Mouse (Mus musculus) midbrain, postnatal 0 days (tissue): ENCODE data around the gene Gm20388. TPM values are rescaled to one million over a fixed set of nuclear protein-coding genes. Genes with fewer than 3 reads are reported as not detected.

ENCODE experiments used
- ATAC-seq: fragments of 200-750 bp; cut with Nextera tagmentation; 2 replicates; pipeline ENCODE4 v1.8.0; 2017; ENCODE audit warnings: moderate number of reproducible peaks, mild to moderate bottlenecking, moderate TSS enrichment, moderate library complexity; ENCODE audit not compliant: low FRiP score
- DNase-seq: peaks from one replicate; pipeline ENCODE4 v3.0.0-alpha.2; 2015; ENCODE audit warnings: low spot score
- H3K27ac ChIP-seq: fragments of 300-500 bp; sonication (generic); 2 replicates; pipeline ENCODE4 v1.5.1; 2014; ENCODE audit warnings: low read depth, mild to moderate bottlenecking, low read length, mixed read lengths
- H3K27me3 ChIP-seq: fragments of 300-500 bp; sonication (generic); 2 replicates; pipeline ENCODE4 v1.6.1; 2014; ENCODE audit warnings: low read length, control low read depth, mixed read lengths; ENCODE audit not compliant: insufficient read depth
- H3K36me3 ChIP-seq: fragments of 300-500 bp; sonication (generic); 2 replicates; pipeline ENCODE4 v1.6.1; 2014; ENCODE audit warnings: low read length, control low read depth, mixed read lengths; ENCODE audit not compliant: insufficient read depth
- H3K4me1 ChIP-seq: fragments of 300-500 bp; sonication (generic); 2 replicates; pipeline ENCODE4 v1.6.1; 2014; ENCODE audit warnings: mild to moderate bottlenecking, control low read depth, antibody characterized with exemption, low read length, mixed read lengths; ENCODE audit not compliant: insufficient read depth
- H3K4me2 ChIP-seq: fragments of 300-500 bp; sonication (generic); 2 replicates; pipeline ENCODE4 v1.6.1; 2014; ENCODE audit warnings: low read depth, mild to moderate bottlenecking, low read length, mixed read lengths; ENCODE audit not compliant: poor library complexity, severe bottlenecking
- H3K4me3 ChIP-seq: fragments of 300-500 bp; sonication (generic); 2 replicates; pipeline ENCODE4 v1.5.1; 2014; ENCODE audit warnings: low read depth, mild to moderate bottlenecking, low read length, moderate library complexity
- H3K9ac ChIP-seq: fragments of 300-500 bp; sonication (generic); replicated peaks from 2 replicates; pipeline ENCODE4 v1.6.1; 2014; ENCODE audit warnings: mild to moderate bottlenecking, low read length, moderate library complexity, mixed read lengths; ENCODE audit not compliant: poor library complexity, severe bottlenecking
- H3K9me3 ChIP-seq: fragments of 300-500 bp; sonication (generic); 2 replicates; pipeline ENCODE4 v1.6.1; 2016; ENCODE audit warnings: low read length, control low read depth
- CTCF ChIP-seq: IDR thresholded peaks from 2 replicates; pipeline ENCODE4 v1.5.1; 2016; ENCODE audit warnings: antibody characterized with exemption, mild to moderate bottlenecking
- WGBS: fragments of 180-500 bp; shearing (Covaris S2); extraction: QIAGEN DNeasy Blood & Tissue Kit; methylation state at CpG from one replicate; pipeline ENCODE4 v1.1.7; 2014; 5-methylcytosine and 5-hydroxymethylcytosine counted together
- polyA plus RNA-seq: library from polyadenylated mRNA; unstranded; fragments of >200 nt; fragmentation: Nextera tagmentation; extraction: Ambion mirVana; gene quantifications from 2 replicates; pipeline ENCODE4 v1.2.1, GENCODE M21; 2015
- total RNA-seq: library from RNA; depleted of rRNA; stranded (reverse); fragments of >200 nt; gene quantifications from 2 replicates; pipeline ENCODE4 v1.2.3, GENCODE M21; 2014

Gm20388 gene
- total and polyA plus RNA-seq, 2 experiments from 2014 or later: 74.2 TPM; not detected in 1

- no peaks in the 10 kb centered on the region for H3K27me3 ChIP-seq
- H3K9ac ChIP-seq: no peak overlapping the region
- H3K4me2 ChIP-seq: no peak overlapping the region
- no peaks in the 10 kb centered on the region for H3K4me1 ChIP-seq
- no peaks in the 10 kb centered on the region for H3K36me3 ChIP-seq
- no peak overlapping the region for H3K27ac ChIP-seq
- ATAC-seq: no peak
- no peaks in the 10 kb centered on the region for H3K9me3 ChIP-seq
- no peak for TF ChIP-seq CTCF
- no peak for DNase-seq
- H3K4me3 ChIP-seq: no peak overlapping the region
- whole genome bisulfite sequencing: 73% methylated on average over 4 of the region's 4 CpGs
Measured at GRCm38 (mm10) chr8:121930047-121930446, 2019.4 kb downstream of the Gm20388 start.

GRCm38 (mm10) chr8:121931571-121931970 lies 2020.9 kb downstream of the Gm20388 start:
- DNase-seq (no peak), ATAC-seq (no peak)
- H3K4me1 ChIP-seq: peaks cover 4% of the 10 kb centered on the region; the same call in 1 of the 2 replicates
- 83% methylated on average over 7 of the region's 7 CpGs for WGBS
- H3K36me3 ChIP-seq: no peaks in the 10 kb centered on the region
- no peak overlapping the region for H3K4me3 ChIP-seq
- H3K27ac ChIP-seq: no peak overlapping the region
- no peak for TF ChIP-seq CTCF
- no peak overlapping the region for H3K9ac ChIP-seq
- no peaks in the 10 kb centered on the region for H3K27me3 ChIP-seq
- H3K9me3 ChIP-seq: no peaks in the 10 kb centered on the region
- no peak overlapping the region for H3K4me2 ChIP-seq

- H3K27ac ChIP-seq: no peak overlapping the region
- H3K27me3 ChIP-seq: no peaks in the 10 kb centered on the region
- no peak overlapping the region for H3K4me2 ChIP-seq
- no peaks in the 10 kb centered on the region for H3K9me3 ChIP-seq
- DNase-seq: no peak
- no peaks in the 10 kb centered on the region for H3K36me3 ChIP-seq
- ATAC-seq: no peak
- 62% methylated on average over 12 of the region's 12 CpGs for WGBS
- H3K4me1 ChIP-seq: peaks cover 4% of the 10 kb centered on the region; the same call in 1 of the 2 replicates
- H3K9ac ChIP-seq: no peak overlapping the region
- H3K4me3 ChIP-seq: no peak overlapping the region
- no peak for TF ChIP-seq CTCF
Measured at GRCm38 (mm10) chr8:121932026-121932667, 2021.5 kb downstream of the Gm20388 start.

DNA sequence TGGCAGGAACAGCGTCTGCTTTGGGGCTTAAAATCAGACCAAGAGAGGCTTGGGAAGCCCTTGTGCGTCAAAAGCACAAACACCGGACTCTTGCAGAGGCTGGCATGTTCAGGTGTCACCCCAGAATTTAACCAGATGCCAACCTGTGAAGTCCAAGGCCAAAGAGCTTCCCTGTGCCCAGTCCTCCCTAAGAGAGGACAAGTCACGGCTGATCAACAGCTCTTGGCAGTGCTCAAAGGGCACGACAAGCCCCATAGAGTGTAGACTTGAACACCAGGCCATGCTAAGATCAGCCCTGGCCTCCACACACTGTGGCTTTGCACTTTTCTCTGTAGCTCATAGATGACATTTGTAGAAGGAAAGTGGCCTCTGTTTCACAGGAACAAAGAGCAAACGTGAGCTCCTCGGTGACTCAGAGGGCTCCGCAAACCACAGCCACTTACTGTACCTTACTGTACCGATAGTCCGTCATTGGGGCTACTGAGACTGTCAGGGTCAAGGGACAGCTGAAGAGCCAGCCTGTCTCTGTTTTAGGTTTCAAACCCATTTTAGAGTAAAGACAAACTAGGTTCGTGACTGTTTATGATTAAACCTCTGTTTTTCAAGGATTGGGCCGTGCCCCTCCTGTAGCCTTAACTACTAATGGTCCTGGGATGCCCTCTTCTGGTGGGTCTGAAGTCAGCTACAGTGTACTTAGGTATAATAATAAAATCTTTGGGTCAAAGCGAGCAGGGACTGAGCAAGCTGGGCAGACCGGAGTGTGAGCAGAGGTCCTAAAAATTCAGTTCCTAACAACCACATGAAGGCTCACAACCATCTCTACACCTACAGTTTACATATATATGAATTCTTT lies 2022.3 kb downstream of the Gm20388 start:
- ATAC-seq (no peak), DNase-seq (no peak)
- Histone ChIP-seq H3K27ac (no peak overlapping the region), H3K9ac (no peak overlapping the region), H3K9me3 (no peaks in the 10 kb centered on the region), H3K4me1 (peaks cover 4% of the 10 kb centered on the region; the same call in 1 of the 2 replicates), H3K4me3 (no peak overlapping the region), H3K4me2 (no peak overlapping the region), H3K27me3 (no peaks in the 10 kb centered on the region), H3K36me3 (no peaks in the 10 kb centered on the region)
- 81% methylated on average over 14 of the region's 14 CpGs for WGBS
- peak; percentile 53 for TF ChIP-seq CTCF

- no peaks in the 10 kb centered on the region for H3K27me3 ChIP-seq
Measured at GRCm38 (mm10) chr8:121934506-121934905, 2023.9 kb downstream of the Gm20388 start.

GRCm38 (mm10) chr8:121934923-121935322 lies 2024.3 kb downstream of the Gm20388 start:
- peak overlapping the region; percentile 44 for H3K27ac ChIP-seq

More at GRCm38 (mm10) chr8:121934506-121934905, 2023.9 kb downstream of the Gm20388 start:
- WGBS: 37% methylated on average over 4 of the region's 4 CpGs
- Histone ChIP-seq H3K27ac (peak overlapping the region; percentile 44), H3K4me2 (no peak overlapping the region), H3K36me3 (no peaks in the 10 kb centered on the region), H3K9me3 (no peaks in the 10 kb centered on the region), H3K9ac (no peak overlapping the region), H3K4me1 (peaks cover 4% of the 10 kb centered on the region; the same call in 1 of the 2 replicates), H3K4me3 (no peak overlapping the region)
- ATAC-seq (no peak), DNase-seq (peak; percentile 54)
- TF ChIP-seq CTCF: peak; percentile 71

More at GRCm38 (mm10) chr8:121934923-121935322, 2024.3 kb downstream of the Gm20388 start:
- peaks cover 4% of the 10 kb centered on the region; the same call in 1 of the 2 replicates for H3K4me1 ChIP-seq
- no peak overlapping the region for H3K4me3 ChIP-seq
- H3K4me2 ChIP-seq: no peak overlapping the region
- H3K9me3 ChIP-seq: no peaks in the 10 kb centered on the region
- TF ChIP-seq CTCF: no peak
- H3K9ac ChIP-seq: no peak overlapping the region
- H3K27me3 ChIP-seq: no peaks in the 10 kb centered on the region
- ATAC-seq: peak; percentile 32
- no peaks in the 10 kb centered on the region for H3K36me3 ChIP-seq
- DNase-seq: no peak
